Mouse (Mus musculus): ENCODE results near the gene Tbata.

- TF ChIP-seq GATA1 (IDR thresholded peaks at IDR 0.05; ENCODE audit: borderline replicate concordance, low read length) (no peak), FLI1 (IDR thresholded peaks at IDR 0.05; ENCODE audit: low read length) (no peak)
These were observed 26.0 kb upstream of the Tbata start for GRCm38 (mm10) chr10:61145766-61146118.

Measured in megakaryocyte, embryonic 14.5 days (primary cell).